Mouse (Mus musculus) heart, adult 11 months (tissue): ENCODE data around the gene Fkrp.
A peak's percentile ranks its signal among the peaks of the same experiment; 100 is the strongest.

Experiments used
- DNase-seq: peaks from one replicate; pipeline ENCODE4 v3.0.0; 2022

The Fkrp gene

GRCm38 (mm10) chr7:16785541-16786083 lies 30.9 kb downstream of the Fkrp start:
- peak; percentile 93 for DNase-seq

DNA sequence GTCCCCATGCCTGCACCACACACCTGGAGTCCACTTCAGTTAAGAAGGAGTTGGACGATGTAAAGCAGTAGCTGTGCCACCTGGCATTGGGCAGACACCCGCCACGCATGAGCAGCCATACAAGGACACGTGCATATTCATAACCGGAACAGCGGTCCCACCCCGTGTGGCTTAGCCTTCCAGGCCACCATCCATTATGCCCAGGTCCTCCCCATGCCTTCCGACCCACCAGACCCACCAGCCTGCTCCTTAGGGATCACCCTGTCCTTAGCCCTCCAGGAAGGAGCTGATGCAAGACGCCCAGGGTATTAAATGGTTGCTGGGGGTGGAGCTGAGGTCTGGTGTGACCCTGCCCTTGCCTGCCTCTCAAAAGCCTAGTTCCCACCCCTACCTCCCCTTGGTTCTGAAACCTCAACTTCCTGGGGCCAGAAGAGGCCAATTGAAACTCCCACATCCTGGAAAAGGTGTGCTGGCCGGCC lies 32.0 kb downstream of the Fkrp start:
- peak; percentile 94 for DNase-seq

- DNase-seq: peak; percentile 96
Observed at GRCm38 (mm10) chr7:16783758-16784415, 32.6 kb downstream of the Fkrp start.

- DNase-seq: peak; percentile 95
Observed at GRCm38 (mm10) chr7:16783224-16783688, 33.3 kb downstream of the Fkrp start.

- no peak for DNase-seq
Observed at GRCm38 (mm10) chr7:16782555-16783125, 33.9 kb downstream of the Fkrp start.

DNA sequence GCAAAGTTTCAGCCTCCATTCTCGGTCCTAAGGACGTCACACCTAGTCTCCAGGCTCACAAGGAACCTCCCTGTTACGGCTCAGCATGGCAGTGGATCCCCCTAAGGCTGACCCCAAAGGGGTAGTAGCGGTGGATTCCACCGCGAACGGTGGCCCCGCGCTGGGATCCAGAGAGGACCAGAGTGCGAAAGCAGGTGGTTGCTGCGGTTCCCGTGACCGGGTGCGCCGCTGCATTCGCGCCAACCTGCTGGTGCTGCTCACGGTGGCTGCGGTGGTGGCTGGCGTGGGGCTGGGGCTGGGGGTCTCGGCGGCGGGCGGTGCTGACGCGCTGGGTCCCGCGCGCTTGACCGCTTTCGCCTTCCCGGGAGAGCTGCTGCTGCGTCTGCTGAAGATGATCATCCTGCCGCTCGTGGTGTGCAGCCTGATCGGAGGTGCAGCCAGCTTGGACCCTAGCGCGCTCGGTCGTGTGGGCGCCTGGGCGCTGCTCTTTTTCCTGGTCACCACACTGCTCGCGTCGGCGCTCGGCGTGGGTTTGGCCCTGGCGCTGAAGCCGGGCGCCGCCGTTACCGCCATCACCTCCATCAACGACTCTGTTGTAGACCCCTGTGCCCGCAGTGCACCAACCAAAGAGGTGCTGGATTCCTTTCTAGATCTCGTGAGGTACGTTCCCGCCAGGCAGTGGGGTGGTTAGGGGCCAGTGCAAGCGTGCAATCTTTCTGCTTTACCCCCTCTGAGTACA lies 34.5 kb downstream of the Fkrp start:
- DNase-seq: peak; percentile 95

- DNase-seq: no peak
Observed at GRCm38 (mm10) chr7:16781555-16781815, 35.0 kb downstream of the Fkrp start.

- peak; percentile 100 for DNase-seq
Observed at GRCm38 (mm10) chr7:16780825-16781554, 35.5 kb downstream of the Fkrp start, which contains the start of gene Slc1a5. Gene Slc1a5 (plus strand): TSS chr7:16781340.

GRCm38 (mm10) chr7:16780076-16780475 lies 36.5 kb downstream of the Fkrp start:
- peak; percentile 99 for DNase-seq

- no peak for DNase-seq
Observed at GRCm38 (mm10) chr7:16775888-16776287, 40.6 kb downstream of the Fkrp start.

GRCm38 (mm10) chr7:16766443-16766842 lies 50.1 kb downstream of the Fkrp start:
- no peak for DNase-seq

GRCm38 (mm10) chr7:16763463-16764218 lies 52.9 kb downstream of the Fkrp start:
- DNase-seq: peak; percentile 97

DNA sequence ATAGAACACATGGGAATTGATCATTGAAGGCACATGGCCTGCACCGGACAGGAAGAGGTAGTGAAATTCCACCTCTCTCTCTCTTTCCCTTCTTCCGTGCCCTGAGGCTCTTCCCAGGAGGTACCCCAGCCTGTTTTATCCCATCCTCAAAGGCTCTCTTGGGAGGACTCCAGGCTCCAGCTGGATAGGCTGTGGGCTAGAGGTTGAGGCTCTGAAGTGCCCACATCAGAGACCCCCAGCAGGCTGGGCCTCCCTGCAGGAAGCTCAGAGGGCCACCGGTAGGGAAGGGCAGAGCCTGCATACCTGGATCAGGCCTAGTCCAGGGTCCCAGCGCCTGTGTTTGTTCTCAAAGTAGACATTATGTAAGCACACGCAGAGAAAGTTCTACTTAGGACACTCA lies 54.9 kb downstream of the Fkrp start:
- DNase-seq: peak; percentile 97

DNA sequence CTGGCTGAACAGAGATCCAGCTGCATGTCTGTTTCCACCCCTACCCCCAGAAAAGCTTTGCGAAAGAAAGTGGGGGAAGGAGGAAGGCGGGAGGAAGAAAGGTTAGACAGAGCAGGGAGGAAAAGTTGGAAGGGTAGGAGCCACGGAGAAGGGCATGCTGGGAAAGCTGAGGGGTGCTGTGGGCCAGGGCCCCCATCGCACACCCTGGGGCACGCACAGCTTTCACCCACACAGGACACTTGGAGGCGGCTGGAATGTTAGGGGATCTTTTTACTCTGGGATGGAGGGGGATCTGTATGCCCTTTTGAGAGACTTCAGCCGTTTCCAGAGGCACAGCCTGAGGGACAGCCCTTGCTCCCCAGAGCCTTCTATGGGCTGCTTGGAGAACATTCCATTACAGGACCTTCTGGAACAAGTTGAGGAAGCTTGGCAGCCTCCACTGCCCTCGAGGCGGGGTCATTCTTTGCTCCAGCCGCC lies 55.5 kb downstream of the Fkrp start:
- peak; percentile 99 for DNase-seq

DNA sequence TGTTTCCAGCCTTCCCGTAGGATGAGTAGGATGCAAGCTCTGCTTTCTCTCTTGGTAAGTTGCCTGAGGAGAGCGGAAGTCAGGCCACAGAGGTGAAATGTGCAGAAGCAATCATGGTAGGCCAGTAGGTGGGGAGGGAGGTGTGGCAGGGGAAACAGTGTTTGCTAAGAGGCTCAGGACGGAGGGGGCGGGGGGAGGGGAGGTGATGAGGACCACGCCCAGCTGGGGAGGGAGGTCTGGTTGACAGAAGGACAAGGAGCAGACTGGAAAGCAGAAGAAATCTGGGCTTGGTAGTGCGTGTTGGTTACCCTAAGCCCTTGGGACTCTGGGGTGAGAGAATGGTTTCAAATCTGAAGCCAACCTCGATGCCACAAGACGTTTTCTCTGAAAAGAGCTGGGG lies 56.2 kb downstream of the Fkrp start:
- peak; percentile 99 for DNase-seq
